Mouse (Mus musculus) midbrain, embryonic 15.5 days (tissue): ENCODE data around the gene Elavl3. TPM values are rescaled to one million over a fixed set of nuclear protein-coding genes. Genes with fewer than 3 reads are reported as not detected.
A peak's percentile ranks its signal among the peaks of the same experiment; 100 is the strongest.

Source experiments
- ATAC-seq: fragments of 200-750 bp; cut with Nextera tagmentation; replicated peaks from 2 replicates; pipeline ENCODE4 v1.8.0; 2017; ENCODE audit warnings: moderate TSS enrichment
- H3K27ac ChIP-seq: fragments of 300-500 bp; sonication (generic); 2 replicates; pipeline ENCODE4 v1.5.1; 2015; ENCODE audit warnings: mild to moderate bottlenecking, inconsistent platforms
- H3K27me3 ChIP-seq: fragments of 300-500 bp; sonication (generic); replicated peaks from 2 replicates; pipeline ENCODE4 v1.6.1; 2015; ENCODE audit warnings: inconsistent platforms
- H3K36me3 ChIP-seq: fragments of 300-500 bp; sonication (generic); replicated peaks from 2 replicates; pipeline ENCODE4 v1.6.1; 2015; ENCODE audit warnings: inconsistent platforms
- H3K4me1 ChIP-seq: fragments of 300-500 bp; sonication (generic); 2 replicates; pipeline ENCODE4 v1.6.1; 2015; ENCODE audit warnings: inconsistent platforms
- H3K4me2 ChIP-seq: fragments of 300-500 bp; sonication (generic); 2 replicates; pipeline ENCODE4 v1.6.1; 2015; ENCODE audit warnings: inconsistent platforms, mild to moderate bottlenecking, moderate library complexity
- H3K4me3 ChIP-seq: fragments of 300-500 bp; sonication (generic); 2 replicates; pipeline ENCODE4 v1.5.1; 2015; ENCODE audit warnings: mild to moderate bottlenecking, inconsistent platforms
- H3K9ac ChIP-seq: fragments of 300-500 bp; sonication (generic); 2 replicates; pipeline ENCODE4 v1.6.1; 2015; ENCODE audit warnings: mild to moderate bottlenecking, inconsistent platforms
- H3K9me3 ChIP-seq: fragments of 300-500 bp; sonication (generic); 2 replicates; pipeline ENCODE4 v1.6.1; 2016; ENCODE audit warnings: inconsistent platforms
- WGBS: fragments of 180-500 bp; shearing (Covaris S2); methylation state at CpG from one replicate; pipeline ENCODE4 v1.1.7; 2015; ENCODE audit warnings: mixed read lengths; 5-methylcytosine and 5-hydroxymethylcytosine counted together
- polyA plus RNA-seq: library from polyadenylated mRNA; unstranded; fragments of >200 nt; fragmentation: Nextera tagmentation; extraction: Ambion mirVana; gene quantifications from 2 replicates; pipeline ENCODE4 v1.2.1, GENCODE M21; 2015

Gene Elavl3
- polyA plus RNA-seq, 1 experiment from 2014 or later: 110 TPM

- Histone ChIP-seq H3K4me1 (no peaks in the 10 kb centered on the region), H3K4me2 (no peak overlapping the region), H3K27ac (no peak overlapping the region), H3K27me3 (peaks cover 8% of the 10 kb centered on the region), H3K9me3 (no peaks in the 10 kb centered on the region), H3K36me3 (no peaks in the 10 kb centered on the region), H3K9ac (no peak overlapping the region), H3K4me3 (no peak overlapping the region)
- ATAC-seq: no peak
- 82% methylated on average over 3 of the region's 3 CpGs for WGBS
Observed at GRCm38 (mm10) chr9:21996178-21996867, 55.5 kb downstream of the Elavl3 start.

DNA sequence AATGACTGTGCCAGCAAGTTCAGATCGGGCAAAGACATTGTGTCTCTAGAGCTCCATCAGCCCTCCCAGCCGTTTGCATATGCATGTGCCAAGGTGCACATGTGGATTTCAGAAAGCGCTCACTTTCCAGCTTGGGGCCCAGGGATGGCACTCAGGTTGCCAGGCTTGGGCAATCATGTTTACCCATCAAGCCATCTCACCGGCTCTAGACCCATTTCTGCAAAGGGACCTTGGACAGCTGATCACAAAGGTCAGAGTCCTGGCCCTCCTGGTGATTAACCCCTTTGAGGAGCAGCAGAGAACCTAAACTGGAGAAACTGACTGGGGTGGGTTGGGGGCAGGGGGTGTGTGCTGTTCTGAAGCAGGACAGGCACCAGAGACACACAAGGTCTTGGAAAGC, 59.6 kb downstream of the Elavl3 start:
- Histone ChIP-seq H3K9me3 (no peaks in the 10 kb centered on the region), H3K4me1 (peaks cover 24% of the 10 kb centered on the region), H3K4me3 (no peak overlapping the region), H3K27me3 (peaks cover 49% of the 10 kb centered on the region), H3K27ac (no peak overlapping the region), H3K9ac (no peak overlapping the region), H3K36me3 (no peaks in the 10 kb centered on the region), H3K4me2 (no peak overlapping the region)
- 79% methylated on average over 4 of the region's 4 CpGs for WGBS
- ATAC-seq: no peak

GRCm38 (mm10) chr9:21989230-21990110, 62.4 kb downstream of the Elavl3 start, which contains the start of gene Rgl3:
Rgl3 (minus strand) TSS chr9:21989446.
- Histone ChIP-seq H3K9ac (peak within 1 kb of the TSS; percentile 10; the same call in 1 of the 2 replicates), H3K4me1 (peaks cover 24% of the 10 kb centered on the region), H3K27ac (no peak within 1 kb of the TSS), H3K36me3 (no peaks in the 10 kb centered on the region), H3K4me2 (peak within 1 kb of the TSS; percentile 56), H3K4me3 (peak within 1 kb of the TSS; percentile 27), H3K9me3 (no peaks in the 10 kb centered on the region), H3K27me3 (peaks cover 56% of the 10 kb centered on the region)
- ATAC-seq: peak; percentile 24; the same call in 1 of the 2 replicates
- 1% methylated on average over 42 of the region's 42 CpGs for WGBS

DNA sequence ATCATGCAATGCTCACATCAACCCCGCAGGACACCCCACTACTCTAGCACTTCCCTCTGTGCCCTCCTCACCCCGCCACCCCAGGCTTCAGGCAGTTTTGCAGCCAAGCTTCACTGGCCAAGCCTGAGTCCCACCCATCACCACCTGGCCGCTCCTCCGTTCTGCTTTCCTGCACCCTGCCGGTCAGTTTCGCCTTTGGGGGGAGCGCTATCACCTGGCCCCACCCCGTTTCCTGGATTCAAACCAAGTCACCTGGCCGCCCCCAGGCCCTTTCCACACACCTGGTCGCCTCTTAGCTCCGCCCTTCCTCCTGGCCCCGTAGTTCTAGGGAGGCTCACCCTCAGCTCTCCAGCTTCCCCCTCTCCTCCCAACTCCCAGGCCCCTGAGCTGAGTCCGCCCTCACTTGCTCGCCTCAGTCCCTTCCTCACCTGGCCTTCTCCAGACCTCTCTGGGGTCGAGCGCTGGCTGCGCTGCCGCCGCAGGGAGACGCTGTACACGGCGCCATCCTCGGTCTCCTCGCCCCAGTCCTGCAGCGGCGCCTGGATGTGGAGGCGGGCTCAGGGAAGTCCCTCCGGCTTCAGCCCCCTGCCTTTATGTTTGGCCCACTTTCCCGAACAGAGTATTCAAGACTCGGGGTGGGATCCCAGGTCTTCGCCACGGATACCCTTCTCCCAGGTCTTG, 63.3 kb downstream of the Elavl3 start:
- ATAC-seq: 0 out of 2 replicates have a peak, but pooled peaks have one; percentile 40
- WGBS: under 1% methylated on average over 32 of the region's 32 CpGs
- peak overlapping the region; percentile 27 for H3K4me3 ChIP-seq

DNA sequence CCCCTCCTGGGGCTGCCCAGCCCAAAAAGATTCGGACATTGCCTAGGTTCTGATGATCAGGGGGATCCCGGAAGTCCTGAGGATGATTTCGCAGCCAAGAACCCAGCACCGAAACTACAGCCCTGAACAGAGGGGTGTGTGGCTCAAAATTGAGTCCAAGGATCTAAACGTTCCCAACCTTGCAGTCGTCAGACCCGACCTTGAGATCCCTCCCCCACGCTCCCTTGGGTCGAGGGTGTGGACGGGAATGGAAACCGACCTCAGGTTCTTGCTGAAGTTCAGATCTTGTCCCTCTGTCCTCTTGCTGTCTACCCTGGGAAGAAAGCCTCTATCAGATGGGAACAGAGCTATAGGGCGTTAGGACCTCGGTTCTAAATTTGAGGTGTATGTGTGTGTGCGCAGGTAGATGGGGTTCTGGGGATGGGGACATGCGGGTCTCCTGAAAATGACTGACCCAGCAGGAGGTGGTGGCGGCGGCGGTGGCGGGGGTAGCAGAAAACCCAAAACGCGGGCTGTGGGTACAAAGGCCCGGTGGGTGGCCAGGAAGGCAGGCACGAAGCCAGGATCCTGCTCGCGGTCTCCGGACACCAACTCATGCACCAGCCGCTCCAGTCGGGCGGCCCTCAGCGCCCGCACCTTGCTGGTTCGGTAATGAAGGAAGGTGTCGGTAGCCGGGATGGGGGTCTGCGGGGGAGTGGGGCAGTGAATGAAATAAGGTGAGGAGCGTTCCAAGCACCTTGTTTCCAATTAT, 64.1 kb downstream of the Elavl3 start:
- 8% methylated on average over 36 of the region's 36 CpGs for WGBS

More for the DNA sequence above, 63.3 kb downstream of the Elavl3 start:
- Histone ChIP-seq H3K9ac (peak overlapping the region; percentile 10; the same call in 1 of the 2 replicates), H3K36me3 (no peaks in the 10 kb centered on the region), H3K27me3 (peaks cover 56% of the 10 kb centered on the region), H3K9me3 (no peaks in the 10 kb centered on the region), H3K4me2 (peak overlapping the region; percentile 56), H3K4me1 (peaks cover 24% of the 10 kb centered on the region), H3K27ac (no peak overlapping the region)

GRCm38 (mm10) chr9:21983911-21984310, 67.9 kb downstream of the Elavl3 start:
- H3K27me3 ChIP-seq: peaks cover 23% of the 10 kb centered on the region
- H3K4me1 ChIP-seq: peaks cover 13% of the 10 kb centered on the region
- no peak overlapping the region for H3K4me2 ChIP-seq
- H3K9me3 ChIP-seq: no peaks in the 10 kb centered on the region
- H3K4me3 ChIP-seq: no peak overlapping the region
- H3K27ac ChIP-seq: no peak overlapping the region
- no peak overlapping the region for H3K9ac ChIP-seq
- ATAC-seq: no peak
- 6% methylated on average over 3 of the region's 3 CpGs for WGBS
- no peaks in the 10 kb centered on the region for H3K36me3 ChIP-seq

More for the DNA sequence above, 64.1 kb downstream of the Elavl3 start:
- ATAC-seq: no peak
- H3K4me1 ChIP-seq: peaks cover 24% of the 10 kb centered on the region
- no peak overlapping the region for H3K27ac ChIP-seq
- H3K9me3 ChIP-seq: no peaks in the 10 kb centered on the region
- H3K4me3 ChIP-seq: 0 out of 2 replicates have a peak overlapping the region, but pooled peaks have one; percentile 27
- peak overlapping the region; percentile 56 for H3K4me2 ChIP-seq
- peaks cover 56% of the 10 kb centered on the region for H3K27me3 ChIP-seq
- H3K36me3 ChIP-seq: no peaks in the 10 kb centered on the region
- peak overlapping the region; percentile 10; the same call in 1 of the 2 replicates for H3K9ac ChIP-seq

- Histone ChIP-seq H3K4me2 (no peak overlapping the region), H3K36me3 (no peaks in the 10 kb centered on the region), H3K4me1 (no peaks in the 10 kb centered on the region), H3K9ac (no peak overlapping the region), H3K4me3 (no peak overlapping the region), H3K27ac (no peak overlapping the region), H3K9me3 (no peaks in the 10 kb centered on the region), H3K27me3 (no peaks in the 10 kb centered on the region)
- WGBS: 92% methylated on average over 4 of the region's 4 CpGs
- ATAC-seq: no peak
Observed at GRCm38 (mm10) chr9:21978398-21979128, 73.3 kb downstream of the Elavl3 start.

GRCm38 (mm10) chr9:21977972-21978371, 73.9 kb downstream of the Elavl3 start:
- Histone ChIP-seq H3K9ac (no peak overlapping the region), H3K27me3 (no peaks in the 10 kb centered on the region), H3K4me3 (no peak overlapping the region), H3K4me1 (no peaks in the 10 kb centered on the region), H3K4me2 (no peak overlapping the region), H3K36me3 (no peaks in the 10 kb centered on the region), H3K9me3 (no peaks in the 10 kb centered on the region), H3K27ac (no peak overlapping the region)
- ATAC-seq: no peak
- 22% methylated on average over 2 of the region's 2 CpGs for WGBS

- H3K9ac ChIP-seq: no peak overlapping the region
- H3K4me3 ChIP-seq: no peak overlapping the region
- H3K36me3 ChIP-seq: no peaks in the 10 kb centered on the region
- WGBS: 82% methylated on average over 5 of the region's 5 CpGs
- H3K4me2 ChIP-seq: no peak overlapping the region
- no peaks in the 10 kb centered on the region for H3K9me3 ChIP-seq
- H3K4me1 ChIP-seq: no peaks in the 10 kb centered on the region
- ATAC-seq: no peak
- no peak overlapping the region for H3K27ac ChIP-seq
- H3K27me3 ChIP-seq: no peaks in the 10 kb centered on the region
Observed at GRCm38 (mm10) chr9:21977331-21977730, 74.5 kb downstream of the Elavl3 start.

DNA sequence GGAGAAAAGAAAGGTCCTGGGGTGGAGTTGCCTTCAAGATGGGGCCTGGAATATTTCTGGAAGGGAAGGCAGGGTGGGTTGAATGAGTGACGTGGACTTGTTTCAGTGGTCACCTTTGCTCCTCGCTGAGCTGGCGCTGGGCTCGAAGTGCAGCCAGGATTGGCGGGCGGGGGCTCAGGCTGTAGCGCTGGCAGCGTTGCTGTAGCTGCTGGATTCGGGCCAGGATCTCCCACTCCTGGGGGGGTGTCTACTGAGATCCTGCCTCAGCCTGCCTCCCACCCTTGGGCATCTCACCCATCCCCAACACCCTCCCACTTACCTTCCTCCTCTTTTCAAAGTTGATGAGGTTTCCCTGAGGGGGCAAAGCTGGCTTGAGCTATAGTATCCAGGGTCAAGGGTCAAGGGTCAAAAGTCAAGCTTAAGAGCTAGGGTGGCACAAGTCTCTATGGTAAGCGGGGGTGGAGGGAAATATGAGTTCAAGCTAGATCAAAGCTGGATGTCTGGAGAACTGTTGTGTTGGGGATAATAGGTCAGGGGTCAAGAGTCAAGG, 75.1 kb downstream of the Elavl3 start:
- H3K4me2 ChIP-seq: no peak overlapping the region
- WGBS: 85% methylated on average over 10 of the region's 10 CpGs
- H3K9ac ChIP-seq: no peak overlapping the region
- H3K36me3 ChIP-seq: no peaks in the 10 kb centered on the region
- H3K9me3 ChIP-seq: no peaks in the 10 kb centered on the region
- no peak overlapping the region for H3K27ac ChIP-seq
- H3K4me1 ChIP-seq: no peaks in the 10 kb centered on the region
- no peaks in the 10 kb centered on the region for H3K27me3 ChIP-seq
- no peak for ATAC-seq
- H3K4me3 ChIP-seq: no peak overlapping the region

GRCm38 (mm10) chr9:21969304-21969703, 82.5 kb downstream of the Elavl3 start:
- H3K36me3 ChIP-seq: no peaks in the 10 kb centered on the region
- H3K27ac ChIP-seq: no peak overlapping the region
- no peaks in the 10 kb centered on the region for H3K4me1 ChIP-seq
- H3K4me2 ChIP-seq: no peak overlapping the region
- H3K27me3 ChIP-seq: no peaks in the 10 kb centered on the region
- 89% methylated on average over 4 of the region's 4 CpGs for WGBS
- H3K9ac ChIP-seq: no peak overlapping the region
- no peak overlapping the region for H3K4me3 ChIP-seq
- no peak for ATAC-seq
- no peaks in the 10 kb centered on the region for H3K9me3 ChIP-seq
